Mouse (Mus musculus): ENCODE results near the gene Usp18.

Gene Usp18

DNA sequence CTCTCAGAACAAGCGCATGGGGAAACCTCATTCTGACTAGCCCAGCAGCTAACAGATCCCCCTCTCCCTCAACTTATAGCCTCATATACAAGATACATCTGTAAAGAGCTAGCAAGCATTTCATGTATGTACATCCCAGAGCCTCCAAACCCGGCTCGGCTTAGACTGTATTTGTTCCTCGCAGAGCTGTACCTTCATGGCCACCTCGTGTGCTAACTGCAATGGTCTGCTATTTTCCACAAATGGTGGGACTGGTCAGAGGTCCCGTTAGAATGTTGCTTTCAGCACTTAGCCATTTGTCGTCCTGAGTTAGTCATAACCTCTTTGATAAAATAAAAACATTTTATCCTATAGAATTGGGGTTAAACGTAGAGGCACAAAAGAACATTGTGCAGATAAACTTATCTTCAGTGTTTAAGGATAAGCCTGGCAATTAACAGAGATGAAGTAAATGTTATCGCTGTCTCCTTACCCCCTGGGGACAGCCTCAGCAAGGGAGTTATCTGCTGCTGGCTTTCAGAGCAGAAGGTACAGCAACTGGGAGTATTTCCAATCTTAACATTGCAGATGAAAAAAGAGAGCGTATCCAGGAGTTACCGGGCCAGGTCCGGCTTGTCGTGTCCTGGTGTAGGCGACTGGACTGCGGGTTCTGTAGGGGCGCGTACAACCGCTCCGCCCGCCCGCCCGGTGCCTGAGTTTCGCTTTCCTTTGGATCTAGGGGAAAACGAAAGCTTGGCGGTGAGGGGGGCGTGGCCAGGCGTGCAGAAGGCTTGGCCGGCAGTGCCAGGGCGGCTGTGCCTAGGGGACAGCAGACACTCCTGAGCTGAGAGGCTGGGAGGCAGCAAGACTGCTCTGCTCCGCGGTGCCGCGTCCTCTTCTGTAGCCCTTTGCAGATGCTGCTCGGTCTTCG, at the start of gene Usp18:
Usp18 (plus strand) TSS at position 780 of the 910 bp plus-strand sequence.
- no peak for DNase-seq (ENCODE audit: extremely low read depth, low read depth, low spot score)

- DNase-seq (ENCODE audit: extremely low read depth, low read depth, low spot score): no peak
Measured at GRCm38 (mm10) chr6:121197807-121198365, 47.8 kb upstream of the Usp18 start.

- DNase-seq (ENCODE audit: extremely low read depth, low read depth, low spot score): no peak
Measured at GRCm38 (mm10) chr6:121200458-121200857, 45.2 kb upstream of the Usp18 start.

DNA sequence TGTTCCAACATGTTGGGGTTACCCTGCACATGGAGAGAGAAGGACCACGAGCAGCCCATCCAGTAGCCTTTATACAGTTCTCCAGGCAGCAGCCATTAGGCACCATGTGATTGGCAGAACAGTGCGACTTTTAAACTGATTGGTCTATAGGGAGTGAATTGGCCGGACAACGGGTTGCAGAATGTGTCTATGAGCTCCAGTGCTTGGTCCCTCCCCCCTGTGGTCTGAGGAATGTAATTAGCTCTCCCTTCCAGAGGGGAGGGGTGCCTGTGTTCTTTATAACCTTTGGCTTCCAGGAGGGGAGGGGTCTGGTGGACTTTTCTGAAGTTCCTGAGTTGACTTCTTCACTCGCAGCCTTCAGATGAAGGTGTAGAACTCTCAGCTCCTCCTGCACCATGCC, 43.7 kb upstream of the Usp18 start:
- DNase-seq (ENCODE audit: extremely low read depth, low read depth, low spot score): no peak

DNA sequence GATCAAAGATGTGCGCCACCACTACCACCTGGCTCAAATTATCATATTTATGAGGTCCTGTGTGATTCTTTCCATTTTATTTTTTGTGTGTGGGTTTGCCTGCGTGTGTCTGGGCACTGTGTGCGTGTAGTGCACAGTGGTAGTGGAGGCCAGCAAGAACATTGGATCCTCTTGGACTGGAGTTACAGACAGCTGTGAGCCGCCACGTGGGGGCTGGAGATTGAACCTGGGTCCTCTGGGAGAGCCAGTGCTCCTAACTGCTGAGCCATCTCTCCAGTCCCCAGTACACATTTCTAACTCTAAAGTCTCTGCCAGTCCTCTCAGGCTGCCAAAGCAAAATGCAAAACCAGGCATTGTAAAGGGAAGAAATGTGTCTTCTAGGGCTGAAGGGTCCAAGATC, 39.2 kb upstream of the Usp18 start:
- DNase-seq (ENCODE audit: extremely low read depth, low read depth, low spot score): no peak

GRCm38 (mm10) chr6:121209584-121209983, 36.1 kb upstream of the Usp18 start:
- no peak for DNase-seq (ENCODE audit: extremely low read depth, low read depth, low spot score)

GRCm38 (mm10) chr6:121210149-121210925, 35.4 kb upstream of the Usp18 start, which contains the start of gene Tuba8:
Gene Tuba8, plus strand, starts transcription at chr6:121210696.
- peak; percentile 78 for DNase-seq (ENCODE audit: extremely low read depth, low read depth, low spot score)

DNA sequence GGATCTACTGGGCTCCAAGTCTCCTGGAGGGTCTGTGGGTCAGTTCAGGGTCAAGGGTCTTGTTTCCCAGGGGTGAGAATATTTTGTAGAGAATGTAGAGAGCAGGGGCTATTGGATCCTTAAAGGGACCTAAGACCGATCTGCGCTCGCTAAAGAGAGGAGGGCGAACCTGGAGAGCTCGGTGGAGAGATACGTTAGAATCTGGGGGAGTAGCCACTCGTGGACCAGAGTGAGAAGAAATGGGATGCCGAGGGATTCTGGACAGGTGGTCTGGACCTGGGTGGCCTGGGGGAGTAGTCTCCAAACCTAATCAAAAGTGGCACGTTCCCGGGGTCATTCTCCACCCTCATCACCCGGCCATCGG, 34.8 kb upstream of the Usp18 start:
- no peak for DNase-seq (ENCODE audit: extremely low read depth, low read depth, low spot score)

GRCm38 (mm10) chr6:121211743-121212142, 34.0 kb upstream of the Usp18 start:
- peak; percentile 59 for DNase-seq (ENCODE audit: extremely low read depth, low read depth, low spot score)

- DNase-seq (ENCODE audit: extremely low read depth, low read depth, low spot score): no peak
Measured at GRCm38 (mm10) chr6:121212988-121213387, 32.7 kb upstream of the Usp18 start.

DNA sequence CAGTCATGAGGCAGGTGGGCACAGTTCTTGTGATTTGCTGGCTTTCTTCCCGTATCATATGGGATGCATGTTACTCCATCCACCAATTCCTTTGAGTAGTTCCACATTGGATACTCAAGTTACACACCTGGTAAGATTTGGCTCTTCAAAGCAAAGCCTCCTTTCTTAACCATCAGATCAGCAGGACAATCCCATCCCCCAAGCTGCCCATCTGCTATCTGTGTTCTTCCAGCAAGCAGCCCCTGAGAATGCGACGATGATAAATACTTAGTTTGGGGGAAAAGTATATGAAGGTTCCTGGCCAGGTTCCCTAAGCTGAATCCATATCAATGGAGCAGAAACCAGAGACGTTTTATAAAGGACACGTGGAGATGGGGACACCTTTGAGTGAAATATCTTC, 31.5 kb upstream of the Usp18 start:
- no peak for DNase-seq (ENCODE audit: extremely low read depth, low read depth, low spot score)

- DNase-seq (ENCODE audit: extremely low read depth, low read depth, low spot score): no peak
Measured at GRCm38 (mm10) chr6:121214667-121215330, 30.9 kb upstream of the Usp18 start.

DNA sequence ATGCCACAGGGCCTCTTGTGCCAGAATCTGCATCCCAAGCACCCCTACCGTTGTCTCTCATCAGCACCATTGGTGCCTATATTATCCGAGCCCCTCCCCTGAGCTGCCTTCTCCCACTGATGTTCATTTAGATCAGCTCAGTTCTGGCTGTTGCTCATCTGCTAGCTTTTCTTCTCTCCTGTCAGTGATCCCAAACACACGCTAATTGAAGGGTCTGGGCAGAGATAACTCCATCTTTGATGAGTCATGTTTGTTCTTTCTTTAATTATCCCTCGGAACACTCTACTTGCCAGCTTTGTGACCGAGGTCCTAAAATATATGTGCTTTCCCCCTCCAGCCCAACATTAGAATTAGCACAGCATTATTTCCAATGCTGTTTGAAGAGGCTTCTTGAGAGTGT, 30.4 kb upstream of the Usp18 start:
- no peak for DNase-seq (ENCODE audit: extremely low read depth, low read depth, low spot score)

DNA sequence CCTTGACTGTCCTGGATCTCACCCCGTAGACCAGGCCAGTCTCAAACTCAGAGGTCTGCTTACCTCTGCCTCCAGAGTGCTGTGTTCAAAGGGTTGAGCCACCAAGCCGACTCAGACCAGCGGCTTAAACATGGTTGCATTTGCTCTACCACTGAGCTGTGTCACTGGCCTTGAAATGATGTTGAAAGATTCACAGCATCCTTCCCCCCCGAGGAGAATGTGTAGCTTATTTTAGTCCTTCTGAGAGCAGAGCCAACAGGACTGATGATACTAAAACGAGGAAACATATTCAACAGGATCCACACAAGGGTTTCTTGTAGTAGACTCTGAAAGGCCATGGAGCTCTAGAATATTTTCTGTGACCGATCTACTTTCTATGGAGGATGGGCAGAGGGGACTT, 29.8 kb upstream of the Usp18 start:
- DNase-seq (ENCODE audit: extremely low read depth, low read depth, low spot score): no peak

- DNase-seq (ENCODE audit: extremely low read depth, low read depth, low spot score): no peak
Measured at GRCm38 (mm10) chr6:121216589-121217255, 29.0 kb upstream of the Usp18 start.

DNA sequence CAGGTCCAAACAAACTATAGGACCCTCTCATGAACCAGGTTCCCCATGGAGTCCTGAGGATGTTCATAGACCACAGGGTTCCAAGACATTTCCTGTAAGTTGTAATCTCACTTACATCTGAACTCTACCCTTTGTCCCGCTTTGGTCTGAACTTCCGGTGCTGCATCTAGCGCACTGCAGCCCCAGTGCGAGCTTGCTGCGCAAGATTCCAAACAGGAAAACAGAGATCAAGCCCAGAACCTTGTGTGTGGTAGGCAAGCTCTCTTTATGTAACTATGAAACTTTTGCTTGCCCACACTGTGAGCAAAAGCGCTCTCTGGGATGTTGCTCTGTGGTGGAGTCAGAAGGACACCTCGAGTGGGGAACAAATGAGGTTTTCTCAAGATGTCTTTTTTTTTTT, 27.7 kb upstream of the Usp18 start:
- no peak for DNase-seq (ENCODE audit: extremely low read depth, low read depth, low spot score)

GRCm38 (mm10) chr6:121219406-121219805, 26.3 kb upstream of the Usp18 start:
- no peak for DNase-seq (ENCODE audit: extremely low read depth, low read depth, low spot score)

DNA sequence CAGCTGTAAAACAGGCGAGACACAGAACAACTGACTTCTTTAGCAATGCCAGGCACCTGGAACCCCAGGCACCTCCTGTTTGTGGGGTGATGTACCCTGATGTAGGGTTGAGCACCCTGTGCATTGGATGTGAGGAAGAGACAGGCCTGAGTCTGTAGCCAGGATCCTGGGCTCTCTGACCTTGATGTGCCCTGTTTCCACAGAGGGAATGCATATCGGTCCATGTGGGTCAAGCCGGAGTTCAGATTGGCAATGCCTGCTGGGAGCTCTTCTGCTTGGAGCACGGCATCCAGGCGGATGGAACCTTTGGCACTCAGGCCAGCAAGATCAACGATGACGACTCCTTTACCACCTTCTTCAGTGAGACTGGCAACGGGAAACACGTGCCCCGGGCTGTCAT, 25.5 kb upstream of the Usp18 start:
- DNase-seq (ENCODE audit: extremely low read depth, low read depth, low spot score): no peak

DNA sequence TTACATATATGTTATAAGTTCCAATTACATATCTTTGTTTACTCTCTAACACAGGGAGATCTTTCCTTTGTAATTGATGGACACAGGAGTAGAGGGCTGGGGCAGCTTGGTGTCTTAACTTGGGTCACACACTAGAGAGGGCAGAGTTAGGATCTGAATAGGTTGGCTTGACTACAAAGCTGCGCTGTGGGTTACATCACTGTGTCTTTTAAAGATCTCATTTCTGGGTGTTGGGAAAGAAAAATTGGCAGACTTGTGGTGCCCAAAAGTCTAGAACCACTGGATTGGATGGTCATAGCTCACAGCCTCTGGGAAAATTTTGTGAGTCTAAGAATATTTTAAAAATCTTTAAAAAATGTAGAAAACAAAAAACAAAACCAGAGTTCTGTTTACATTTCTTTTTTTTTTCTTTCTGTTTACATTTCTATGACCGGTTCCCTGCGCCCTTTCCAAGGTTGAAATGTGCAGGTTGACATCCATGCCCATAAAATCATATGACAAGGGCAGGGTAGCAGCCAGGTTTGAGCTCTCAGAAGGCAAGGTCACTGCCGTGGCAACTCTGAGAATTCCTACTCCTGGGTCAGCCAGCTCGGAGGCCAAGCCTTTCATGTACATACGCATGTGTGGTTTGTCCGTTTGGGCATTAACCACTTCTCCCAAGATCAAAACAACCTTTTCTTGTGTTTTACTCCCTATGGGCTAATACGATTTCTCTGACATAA, 23.7 kb upstream of the Usp18 start:
- no peak for DNase-seq (ENCODE audit: extremely low read depth, low read depth, low spot score)

GRCm38 (mm10) chr6:121223001-121223400, 22.7 kb upstream of the Usp18 start:
- no peak for DNase-seq (ENCODE audit: extremely low read depth, low read depth, low spot score)
